Mouse (Mus musculus) embryonic facial prominence, embryonic 10.5 days (tissue): ENCODE results near the gene Hba-x. TPM values are rescaled to one million over a fixed set of nuclear protein-coding genes. Genes with fewer than 3 reads are reported as not detected.

ENCODE experiments used
- DNase-seq: peaks from one replicate; pipeline ENCODE4 v3.0.0-alpha.2; 2017; ENCODE audit warnings: low spot score
- H3K27ac ChIP-seq: fragments of 300-500 bp; sonication (generic); replicated peaks from 2 replicates; pipeline ENCODE4 v1.5.1; 2016; ENCODE audit warnings: mild to moderate bottlenecking
- H3K27me3 ChIP-seq: fragments of 300-500 bp; sonication (generic); replicated peaks from 2 replicates; pipeline ENCODE4 v1.6.1; 2016; ENCODE audit warnings: low read depth, mild to moderate bottlenecking; ENCODE audit not compliant: poor library complexity, severe bottlenecking
- H3K36me3 ChIP-seq: fragments of 300-500 bp; sonication (generic); replicated peaks from 2 replicates; pipeline ENCODE4 v1.6.1; 2016; ENCODE audit warnings: mild to moderate bottlenecking, moderate library complexity
- H3K4me1 ChIP-seq: fragments of 300-500 bp; sonication (generic); 2 replicates; pipeline ENCODE4 v1.6.1; 2016
- H3K4me3 ChIP-seq: fragments of 300-500 bp; sonication (generic); 2 replicates; pipeline ENCODE4 v1.5.1; 2016; ENCODE audit warnings: mild to moderate bottlenecking, moderate library complexity
- H3K9me3 ChIP-seq: fragments of 300-500 bp; sonication (generic); 2 replicates; pipeline ENCODE4 v1.6.1; 2016; ENCODE audit warnings: mild to moderate bottlenecking
- WGBS: fragments of 180-500 bp; shearing (Covaris S2); methylation state at CpG from one replicate; pipeline ENCODE4 v1.1.7; 2016; 5-methylcytosine and 5-hydroxymethylcytosine counted together
- polyA plus RNA-seq: library from polyadenylated mRNA; unstranded; fragments of >200 nt; fragmentation: Nextera tagmentation; extraction: Ambion mirVana; gene quantifications from 2 replicates; pipeline ENCODE4 v1.2.1, GENCODE M21; 2016

Gene Hba-x
- 2,457 and 2,745 TPM in 2 replicates for polyA plus RNA-seq

- H3K36me3 ChIP-seq, result no peaks in the 10 kb centered on the region
- DNase-seq, result no peak
- no peak within 1 kb of the TSS; the same call in 1 of the 2 replicates for H3K27ac ChIP-seq
- WGBS, result 71% methylated on average over 3 of the region's 3 CpGs
- H3K27me3 ChIP-seq, result peaks cover 41% of the 10 kb centered on the region
- no peak within 1 kb of the TSS for H3K4me3 ChIP-seq
- H3K4me1 ChIP-seq, result no peaks in the 10 kb centered on the region
- H3K9me3 ChIP-seq, result no peaks in the 10 kb centered on the region
These were observed at the start of gene Hba-x for GRCm38 (mm10) chr11:32276347-32276746. Gene Hba-x, plus strand, starts transcription at chr11:32276400.

DNA sequence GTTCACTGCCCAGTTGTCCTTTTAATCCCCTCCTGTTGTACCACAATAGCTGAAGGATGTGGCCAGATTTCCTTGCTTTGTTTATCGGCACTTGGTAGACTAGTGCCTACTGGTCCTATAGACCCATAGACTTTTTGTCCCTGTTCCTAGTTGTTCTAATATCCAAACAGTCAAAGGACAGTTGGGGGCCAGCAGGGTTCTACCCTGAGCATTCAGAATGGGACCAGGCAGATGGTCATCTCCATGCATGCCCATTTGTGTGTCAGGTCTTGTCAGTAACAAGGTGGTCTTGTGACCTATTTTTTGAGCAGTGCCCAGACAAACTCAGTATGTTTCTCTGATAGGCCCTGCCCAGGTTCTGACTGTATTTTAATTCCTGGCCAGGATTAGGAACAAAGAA lies 49.2 kb upstream of the Hba-x start:
- DNase-seq, result no peak
- WGBS, result 50% methylated on average over 1 of the region's 1 CpGs
- Histone ChIP-seq H3K4me3 (peak overlapping the region; percentile 69), H3K36me3 (peaks cover 41% of the 10 kb centered on the region), H3K9me3 (no peaks in the 10 kb centered on the region), H3K27me3 (peaks cover 17% of the 10 kb centered on the region; the same call in 1 of the 2 replicates), H3K27ac (peak overlapping the region; percentile 90), H3K4me1 (peaks cover 55% of the 10 kb centered on the region)

DNA sequence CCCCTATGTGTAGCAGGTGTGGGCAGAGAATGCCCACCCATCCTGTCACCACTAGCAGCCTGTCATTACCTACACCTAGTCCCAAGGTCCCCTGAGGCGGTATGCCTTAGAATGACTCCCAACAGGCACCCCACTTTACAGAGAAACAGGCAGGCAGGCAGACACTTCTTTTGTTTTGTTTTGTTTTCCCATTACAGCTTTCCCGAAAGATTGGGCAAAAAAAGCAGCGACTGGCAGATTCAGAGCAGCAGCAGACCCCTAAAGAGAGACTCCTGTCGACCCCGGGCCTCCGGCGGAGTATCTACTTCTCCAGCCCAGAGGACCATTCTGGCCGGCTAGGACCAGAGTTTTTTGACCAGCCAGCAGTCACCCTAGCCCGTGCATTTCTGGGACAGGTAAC lies 48.6 kb upstream of the Hba-x start:
- WGBS, result 91% methylated on average over 9 of the region's 9 CpGs

DNA sequence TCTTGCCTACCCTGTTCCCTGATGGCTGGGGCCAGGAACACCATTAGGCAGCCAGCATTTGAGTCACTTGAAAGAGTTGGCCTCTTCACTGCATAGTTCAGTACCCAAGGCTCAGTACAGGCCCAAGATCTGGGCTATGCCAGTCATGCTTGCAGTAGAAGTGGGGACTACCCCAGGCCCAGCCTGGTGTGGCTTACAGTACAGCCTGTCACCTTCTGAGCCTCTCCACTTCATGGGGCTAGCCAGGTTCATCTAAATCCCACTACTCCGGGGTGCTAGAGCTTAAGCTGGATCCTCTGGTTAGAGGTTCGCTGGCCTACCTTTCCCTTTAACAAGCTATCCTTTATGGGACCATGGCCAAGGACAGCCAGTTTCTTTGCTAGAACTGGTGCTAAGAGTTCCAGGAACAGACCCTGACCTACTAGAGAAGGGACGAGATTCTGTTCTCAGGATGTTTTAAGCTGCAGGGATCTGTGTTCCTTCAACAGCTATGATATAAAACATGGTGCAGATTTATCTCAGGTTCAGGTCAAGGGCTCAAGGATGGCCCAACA lies 47.8 kb upstream of the Hba-x start:
- Histone ChIP-seq H3K27ac (no peak overlapping the region), H3K27me3 (peaks cover 6% of the 10 kb centered on the region; the same call in 1 of the 2 replicates), H3K36me3 (peaks cover 54% of the 10 kb centered on the region), H3K4me3 (no peak overlapping the region), H3K4me1 (peaks cover 46% of the 10 kb centered on the region), H3K9me3 (no peaks in the 10 kb centered on the region)
- DNase-seq, result no peak
- WGBS, result 88% methylated on average over 3 of the region's 3 CpGs

More for the DNA sequence above, 48.6 kb upstream of the Hba-x start:
- H3K9me3 ChIP-seq, result no peaks in the 10 kb centered on the region
- no peak for DNase-seq
- H3K27ac ChIP-seq, result 0 out of 2 replicates have a peak overlapping the region, but pooled peaks have one; percentile 90
- H3K36me3 ChIP-seq, result peaks cover 46% of the 10 kb centered on the region
- peak overlapping the region; percentile 69; the same call in 1 of the 2 replicates for H3K4me3 ChIP-seq
- H3K27me3 ChIP-seq, result peaks cover 15% of the 10 kb centered on the region; the same call in 1 of the 2 replicates
- peaks cover 50% of the 10 kb centered on the region for H3K4me1 ChIP-seq

- Histone ChIP-seq H3K27me3 (no peaks in the 10 kb centered on the region), H3K27ac (no peak overlapping the region), H3K9me3 (no peaks in the 10 kb centered on the region), H3K4me1 (peaks cover 29% of the 10 kb centered on the region), H3K4me3 (no peak overlapping the region), H3K36me3 (peaks cover 73% of the 10 kb centered on the region)
- 83% methylated on average over 4 of the region's 4 CpGs for WGBS
- DNase-seq, result no peak
These were observed 46.0 kb upstream of the Hba-x start for GRCm38 (mm10) chr11:32230220-32230619.

- no peak for DNase-seq
- Histone ChIP-seq H3K4me3 (no peak overlapping the region), H3K27ac (no peak overlapping the region), H3K4me1 (peaks cover 20% of the 10 kb centered on the region), H3K27me3 (no peaks in the 10 kb centered on the region), H3K9me3 (no peaks in the 10 kb centered on the region), H3K36me3 (peaks cover 82% of the 10 kb centered on the region)
- WGBS, result 90% methylated on average over 2 of the region's 2 CpGs
These were observed 45.1 kb upstream of the Hba-x start for GRCm38 (mm10) chr11:32231125-32231524.

DNA sequence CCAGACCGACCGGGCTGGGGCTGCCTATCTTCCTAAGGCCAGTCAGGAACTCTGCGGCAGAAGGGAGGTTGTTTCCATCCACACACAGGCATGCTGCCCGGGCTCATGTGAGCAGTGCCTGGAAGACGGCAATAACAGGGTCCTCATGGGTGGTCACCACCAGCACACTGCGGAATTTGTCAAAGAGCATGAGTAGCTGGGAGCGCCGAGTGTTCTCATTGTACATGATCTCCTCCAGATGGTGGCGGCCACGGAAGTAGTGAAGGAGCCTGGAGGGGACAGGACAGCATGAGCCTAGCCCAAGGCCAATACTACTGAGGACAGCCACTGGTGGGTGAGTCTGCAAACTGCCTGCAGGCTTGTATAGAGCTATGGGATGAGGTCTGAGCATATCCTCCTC lies 43.4 kb upstream of the Hba-x start:
- no peak overlapping the region for H3K4me3 ChIP-seq
- peaks cover 6% of the 10 kb centered on the region; the same call in 1 of the 2 replicates for H3K4me1 ChIP-seq
- no peak overlapping the region for H3K27ac ChIP-seq
- H3K27me3 ChIP-seq, result no peaks in the 10 kb centered on the region
- H3K36me3 ChIP-seq, result peaks cover 98% of the 10 kb centered on the region
- WGBS, result 81% methylated on average over 10 of the region's 10 CpGs
- DNase-seq, result no peak
- H3K9me3 ChIP-seq, result no peaks in the 10 kb centered on the region

DNA sequence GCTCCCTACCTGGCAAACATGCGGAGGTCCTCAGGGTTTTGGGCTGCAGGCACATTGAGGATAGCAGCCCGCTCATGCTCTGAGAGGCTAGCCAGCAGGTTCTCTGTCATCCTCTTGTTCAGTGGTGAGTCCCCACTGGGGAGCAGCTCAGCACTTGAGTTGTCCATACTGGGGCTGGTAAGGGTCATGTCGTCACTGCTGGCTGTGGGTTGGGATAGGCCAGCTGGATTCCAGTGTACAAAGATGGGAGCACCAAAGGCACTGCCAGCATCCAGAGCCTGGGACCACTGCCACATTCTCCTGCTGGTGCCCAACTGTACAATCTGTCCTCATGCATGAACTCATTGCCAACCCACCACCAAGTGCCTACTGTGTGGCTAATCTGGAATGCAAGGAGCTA lies 42.3 kb upstream of the Hba-x start:
- H3K27ac ChIP-seq, result no peak overlapping the region
- no peaks in the 10 kb centered on the region for H3K27me3 ChIP-seq
- no peaks in the 10 kb centered on the region for H3K9me3 ChIP-seq
- H3K36me3 ChIP-seq, result peaks cover 99% of the 10 kb centered on the region
- 0 out of 2 replicates have a peak, but pooled peaks cover 6% of the 10 kb centered on the region for H3K4me1 ChIP-seq
- no peak for DNase-seq
- 91% methylated on average over 3 of the region's 3 CpGs for WGBS
- H3K4me3 ChIP-seq, result no peak overlapping the region

DNA sequence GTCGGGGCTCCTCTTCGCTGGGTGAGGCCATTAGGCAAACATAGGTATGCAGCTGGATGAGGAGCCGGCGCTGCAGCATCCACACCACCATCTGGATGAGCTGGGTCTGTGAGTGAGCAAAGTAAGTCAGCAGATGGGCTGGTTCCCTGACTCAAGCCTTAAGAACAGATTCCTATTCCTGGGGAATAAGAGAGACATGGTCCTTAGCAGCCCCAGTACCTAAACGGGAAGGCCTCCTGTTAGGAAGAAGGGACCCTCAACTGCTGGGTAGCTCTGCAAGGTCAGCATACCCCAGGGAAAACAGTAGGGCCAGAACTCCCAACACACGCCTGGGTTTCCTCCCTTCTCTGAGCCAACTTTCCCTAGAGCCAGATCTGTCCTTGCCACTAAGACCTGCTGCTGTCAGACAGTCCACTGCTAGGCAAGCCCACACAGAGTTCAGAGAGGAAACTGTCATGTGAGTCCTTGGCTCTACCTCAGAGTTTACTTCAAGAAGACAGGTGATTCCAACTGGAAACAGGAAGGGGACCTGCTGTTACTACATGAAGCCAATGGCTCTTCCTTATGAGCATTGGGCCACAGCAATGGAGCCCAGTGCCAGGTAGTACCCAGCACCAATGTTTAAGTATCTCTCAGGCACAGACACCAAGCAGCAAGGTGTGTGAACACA lies 41.2 kb upstream of the Hba-x start:
- 93% methylated on average over 6 of the region's 6 CpGs for WGBS
- no peak overlapping the region for H3K27ac ChIP-seq
- 0 out of 2 replicates have a peak, but pooled peaks cover 6% of the 10 kb centered on the region for H3K4me1 ChIP-seq
- no peaks in the 10 kb centered on the region for H3K27me3 ChIP-seq
- H3K9me3 ChIP-seq, result no peaks in the 10 kb centered on the region
- DNase-seq, result no peak
- H3K36me3 ChIP-seq, result peaks cover 97% of the 10 kb centered on the region
- no peak overlapping the region for H3K4me3 ChIP-seq

DNA sequence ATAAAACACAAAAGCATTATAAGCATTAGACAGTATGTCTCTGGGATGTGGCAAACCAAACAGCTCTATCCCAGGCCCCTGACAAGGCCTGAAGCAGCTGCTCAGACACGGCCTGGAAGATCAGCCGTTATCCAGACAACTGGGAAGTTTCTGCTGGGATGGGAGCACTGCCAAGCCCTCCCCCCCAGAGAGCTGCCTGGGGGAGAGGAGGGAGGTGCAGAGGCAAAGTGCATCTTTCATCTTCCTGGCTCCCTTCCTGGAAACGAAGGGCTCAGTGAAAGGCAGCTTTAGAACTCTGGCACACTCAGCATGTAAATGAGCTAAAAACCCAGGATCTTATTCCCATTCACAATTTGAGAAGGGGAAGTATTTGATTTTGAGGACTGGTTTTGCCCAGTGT lies 40.6 kb upstream of the Hba-x start:
- H3K9me3 ChIP-seq, result no peaks in the 10 kb centered on the region
- no peak overlapping the region for H3K27ac ChIP-seq
- no peak for DNase-seq
- WGBS, result 85% methylated on average over 3 of the region's 3 CpGs
- H3K4me1 ChIP-seq, result 0 out of 2 replicates have a peak, but pooled peaks cover 6% of the 10 kb centered on the region
- peaks cover 97% of the 10 kb centered on the region for H3K36me3 ChIP-seq
- no peak overlapping the region for H3K4me3 ChIP-seq
- no peaks in the 10 kb centered on the region for H3K27me3 ChIP-seq

GRCm38 (mm10) chr11:32236132-32236531 lies 40.1 kb upstream of the Hba-x start:
- DNase-seq, result no peak
- WGBS, result 80% methylated on average over 2 of the region's 2 CpGs
- no peak overlapping the region for H3K4me3 ChIP-seq
- H3K9me3 ChIP-seq, result no peaks in the 10 kb centered on the region
- H3K36me3 ChIP-seq, result peaks cover 97% of the 10 kb centered on the region
- no peak overlapping the region for H3K27ac ChIP-seq
- 0 out of 2 replicates have a peak, but pooled peaks cover 6% of the 10 kb centered on the region for H3K4me1 ChIP-seq
- no peaks in the 10 kb centered on the region for H3K27me3 ChIP-seq

- H3K36me3 ChIP-seq, result peaks cover 97% of the 10 kb centered on the region
These were observed 39.3 kb upstream of the Hba-x start for GRCm38 (mm10) chr11:32236712-32237410.

More at GRCm38 (mm10) chr11:32236712-32237410, 39.3 kb upstream of the Hba-x start:
- H3K27ac ChIP-seq, result no peak overlapping the region
- 0 out of 2 replicates have a peak, but pooled peaks cover 6% of the 10 kb centered on the region for H3K4me1 ChIP-seq
- H3K9me3 ChIP-seq, result no peaks in the 10 kb centered on the region
- no peaks in the 10 kb centered on the region for H3K27me3 ChIP-seq
- WGBS, result 60% methylated on average over 9 of the region's 9 CpGs
- peak; percentile 63 for DNase-seq
- H3K4me3 ChIP-seq, result no peak overlapping the region
